Mouse (Mus musculus): ENCODE measurements around the gene Htr3b. TPM values are rescaled to one million over a fixed set of nuclear protein-coding genes. Genes with fewer than 3 reads are reported as not detected.
"Not testable (repeated sequence)": the region's sequence is repeated elsewhere in the genome, so short reads cannot be mapped to it uniquely, and the experiment has no call there.

Htr3b gene
- polyA plus RNA-seq, 1 experiment from 2014 or later: 1.1 TPM

- WGBS: under 1% methylated on average over 66 of the region's 94 CpGs
- no peaks in the 10 kb centered on the region for H3K27me3 ChIP-seq (ENCODE audit: control insufficient read depth, insufficient read depth, low read length)
- peak within 1 kb of the TSS; percentile 80 for H3K4me3 ChIP-seq (ENCODE audit: low read depth, low read length)
- H3K36me3 ChIP-seq (replicated peaks; ENCODE audit: control insufficient read depth, insufficient read depth, low read depth, low read length): no peaks in the 10 kb centered on the region
- H3K27ac ChIP-seq (replicated peaks; ENCODE audit: low read depth, low read length): peak within 1 kb of the TSS; percentile 72
- peak; percentile 83 for ATAC-seq (replicated peaks; ENCODE audit: insufficient number of reproducible peaks, low FRiP score, low TSS enrichment, low read depth)
- no peaks in the 10 kb centered on the region for H3K9me3 ChIP-seq (replicated peaks; ENCODE audit: control insufficient read depth, low read length)
- DNase-seq (ENCODE audit: low spot score): peak; percentile 100
- H3K4me1 ChIP-seq (ENCODE audit: control insufficient read depth, insufficient read depth, low read length): no peaks in the 10 kb centered on the region; the same call in 1 of the 2 replicates
- H3K9ac ChIP-seq (replicated peaks; ENCODE audit: low read length): peak within 1 kb of the TSS; percentile 85
- peak within 1 kb of the TSS; percentile 69 for H3K4me2 ChIP-seq (ENCODE audit: low read depth, low read length)
Observed at GRCm38 (mm10) chr9:48984845-48985707, 20.3 kb upstream of the Htr3b start, which contains the start of gene Usp28. Gene Usp28 (plus strand): TSS chr9:48985375.

- Histone ChIP-seq H3K4me3 (ENCODE audit: low read depth, low read length) (peak overlapping the region; percentile 80), H3K9ac (replicated peaks; ENCODE audit: low read length) (peak overlapping the region; percentile 65), H3K27me3 (ENCODE audit: control insufficient read depth, insufficient read depth, low read length) (no peaks in the 10 kb centered on the region), H3K9me3 (replicated peaks; ENCODE audit: control insufficient read depth, low read length) (no peaks in the 10 kb centered on the region), H3K36me3 (replicated peaks; ENCODE audit: control insufficient read depth, insufficient read depth, low read depth, low read length) (no peaks in the 10 kb centered on the region), H3K4me2 (ENCODE audit: low read depth, low read length) (peak overlapping the region; percentile 69), H3K4me1 (ENCODE audit: control insufficient read depth, insufficient read depth, low read length) (no peaks in the 10 kb centered on the region; the same call in 1 of the 2 replicates), H3K27ac (replicated peaks; ENCODE audit: low read depth, low read length) (peak overlapping the region; percentile 72)
- DNase-seq (ENCODE audit: low spot score): peak; percentile 17
- 0 out of 2 replicates have a peak, but pooled peaks have one; percentile 1 for ATAC-seq (replicated peaks; ENCODE audit: insufficient number of reproducible peaks, low FRiP score, low TSS enrichment, low read depth)
- WGBS: 32% methylated on average over 8 of the region's 8 CpGs
Observed at GRCm38 (mm10) chr9:48984320-48984844, 19.6 kb upstream of the Htr3b start.

GRCm38 (mm10) chr9:48983801-48984200 is 19.0 kb upstream of the Htr3b start:
- H3K27me3 ChIP-seq (ENCODE audit: control insufficient read depth, insufficient read depth, low read length); H3K4me1 ChIP-seq (ENCODE audit: control insufficient read depth, insufficient read depth, low read length); DNase-seq (ENCODE audit: low spot score); H3K9me3 ChIP-seq (replicated peaks; ENCODE audit: control insufficient read depth, low read length); H3K36me3 ChIP-seq (replicated peaks; ENCODE audit: control insufficient read depth, insufficient read depth, low read depth, low read length); H3K4me2 ChIP-seq (ENCODE audit: low read depth, low read length); H3K4me3 ChIP-seq (ENCODE audit: low read depth, low read length); H3K27ac ChIP-seq (replicated peaks; ENCODE audit: low read depth, low read length); ATAC-seq (replicated peaks; ENCODE audit: insufficient number of reproducible peaks, low FRiP score, low TSS enrichment, low read depth); H3K9ac ChIP-seq (replicated peaks; ENCODE audit: low read length): not testable (repeated sequence)
- 94% methylated on average over 6 of the region's 6 CpGs for WGBS

GRCm38 (mm10) chr9:48981827-48982226 is 17.0 kb upstream of the Htr3b start:
- H3K4me2 ChIP-seq (ENCODE audit: low read depth, low read length): no peak overlapping the region
- H3K9me3 ChIP-seq (replicated peaks; ENCODE audit: control insufficient read depth, low read length): no peaks in the 10 kb centered on the region
- no peaks in the 10 kb centered on the region for H3K36me3 ChIP-seq (replicated peaks; ENCODE audit: control insufficient read depth, insufficient read depth, low read depth, low read length)
- no peaks in the 10 kb centered on the region for H3K27me3 ChIP-seq (ENCODE audit: control insufficient read depth, insufficient read depth, low read length)
- DNase-seq (ENCODE audit: low spot score) (no peak), ATAC-seq (replicated peaks; ENCODE audit: insufficient number of reproducible peaks, low FRiP score, low TSS enrichment, low read depth) (no peak)
- H3K27ac ChIP-seq (replicated peaks; ENCODE audit: low read depth, low read length): no peak overlapping the region
- no peak overlapping the region for H3K9ac ChIP-seq (replicated peaks; ENCODE audit: low read length)
- H3K4me1 ChIP-seq (ENCODE audit: control insufficient read depth, insufficient read depth, low read length): no peaks in the 10 kb centered on the region; the same call in 1 of the 2 replicates
- H3K4me3 ChIP-seq (ENCODE audit: low read depth, low read length): no peak overlapping the region

GRCm38 (mm10) chr9:48980781-48981180 is 16.0 kb upstream of the Htr3b start:
- DNase-seq (ENCODE audit: low spot score) (no peak), ATAC-seq (replicated peaks; ENCODE audit: insufficient number of reproducible peaks, low FRiP score, low TSS enrichment, low read depth) (no peak)
- 85% methylated on average over 3 of the region's 3 CpGs for WGBS
- H3K4me1 ChIP-seq (ENCODE audit: control insufficient read depth, insufficient read depth, low read length): no peaks in the 10 kb centered on the region
- no peak overlapping the region for H3K4me3 ChIP-seq (ENCODE audit: low read depth, low read length)
- no peak overlapping the region for H3K9ac ChIP-seq (replicated peaks; ENCODE audit: low read length)
- no peak overlapping the region for H3K27ac ChIP-seq (replicated peaks; ENCODE audit: low read depth, low read length)
- no peaks in the 10 kb centered on the region for H3K36me3 ChIP-seq (replicated peaks; ENCODE audit: control insufficient read depth, insufficient read depth, low read depth, low read length)
- H3K27me3 ChIP-seq (ENCODE audit: control insufficient read depth, insufficient read depth, low read length): no peaks in the 10 kb centered on the region
- no peaks in the 10 kb centered on the region for H3K9me3 ChIP-seq (replicated peaks; ENCODE audit: control insufficient read depth, low read length)
- no peak overlapping the region for H3K4me2 ChIP-seq (ENCODE audit: low read depth, low read length)

GRCm38 (mm10) chr9:48980371-48980770 is 15.6 kb upstream of the Htr3b start:
- Histone ChIP-seq H3K9me3 (replicated peaks; ENCODE audit: control insufficient read depth, low read length) (no peaks in the 10 kb centered on the region), H3K9ac (replicated peaks; ENCODE audit: low read length) (no peak overlapping the region), H3K27ac (replicated peaks; ENCODE audit: low read depth, low read length) (no peak overlapping the region), H3K27me3 (ENCODE audit: control insufficient read depth, insufficient read depth, low read length) (no peaks in the 10 kb centered on the region), H3K36me3 (replicated peaks; ENCODE audit: control insufficient read depth, insufficient read depth, low read depth, low read length) (no peaks in the 10 kb centered on the region), H3K4me1 (ENCODE audit: control insufficient read depth, insufficient read depth, low read length) (no peaks in the 10 kb centered on the region), H3K4me2 (ENCODE audit: low read depth, low read length) (no peak overlapping the region), H3K4me3 (ENCODE audit: low read depth, low read length) (no peak overlapping the region)
- DNase-seq (ENCODE audit: low spot score): no peak
- no peak for ATAC-seq (replicated peaks; ENCODE audit: insufficient number of reproducible peaks, low FRiP score, low TSS enrichment, low read depth)
- 83% methylated on average over 5 of the region's 5 CpGs for WGBS

GRCm38 (mm10) chr9:48976661-48977355 is 12.0 kb upstream of the Htr3b start:
- DNase-seq (ENCODE audit: low spot score) (no peak), ATAC-seq (replicated peaks; ENCODE audit: insufficient number of reproducible peaks, low FRiP score, low TSS enrichment, low read depth) (no peak)
- Histone ChIP-seq H3K4me1 (ENCODE audit: control insufficient read depth, insufficient read depth, low read length) (no peaks in the 10 kb centered on the region), H3K27ac (replicated peaks; ENCODE audit: low read depth, low read length) (no peak overlapping the region), H3K27me3 (ENCODE audit: control insufficient read depth, insufficient read depth, low read length) (no peaks in the 10 kb centered on the region), H3K36me3 (replicated peaks; ENCODE audit: control insufficient read depth, insufficient read depth, low read depth, low read length) (no peaks in the 10 kb centered on the region), H3K9ac (replicated peaks; ENCODE audit: low read length) (no peak overlapping the region), H3K4me3 (ENCODE audit: low read depth, low read length) (no peak overlapping the region), H3K4me2 (ENCODE audit: low read depth, low read length) (no peak overlapping the region), H3K9me3 (replicated peaks; ENCODE audit: control insufficient read depth, low read length) (no peaks in the 10 kb centered on the region)
- 74% methylated on average over 6 of the region's 6 CpGs for WGBS

GRCm38 (mm10) chr9:48972494-48972893 is 7.7 kb upstream of the Htr3b start:
- Histone ChIP-seq H3K4me2 (ENCODE audit: low read depth, low read length) (no peak overlapping the region), H3K9me3 (replicated peaks; ENCODE audit: control insufficient read depth, low read length) (no peaks in the 10 kb centered on the region), H3K4me3 (ENCODE audit: low read depth, low read length) (no peak overlapping the region), H3K27ac (replicated peaks; ENCODE audit: low read depth, low read length) (no peak overlapping the region), H3K4me1 (ENCODE audit: control insufficient read depth, insufficient read depth, low read length) (no peaks in the 10 kb centered on the region), H3K27me3 (ENCODE audit: control insufficient read depth, insufficient read depth, low read length) (no peaks in the 10 kb centered on the region), H3K9ac (replicated peaks; ENCODE audit: low read length) (no peak overlapping the region), H3K36me3 (replicated peaks; ENCODE audit: control insufficient read depth, insufficient read depth, low read depth, low read length) (no peaks in the 10 kb centered on the region)
- ATAC-seq (replicated peaks; ENCODE audit: insufficient number of reproducible peaks, low FRiP score, low TSS enrichment, low read depth) (no peak), DNase-seq (ENCODE audit: low spot score) (peak; percentile 75)
- WGBS: 32% methylated on average over 3 of the region's 3 CpGs
